Mouse (Mus musculus): ENCODE results near the gene Epha4.

The Epha4 gene

DNA sequence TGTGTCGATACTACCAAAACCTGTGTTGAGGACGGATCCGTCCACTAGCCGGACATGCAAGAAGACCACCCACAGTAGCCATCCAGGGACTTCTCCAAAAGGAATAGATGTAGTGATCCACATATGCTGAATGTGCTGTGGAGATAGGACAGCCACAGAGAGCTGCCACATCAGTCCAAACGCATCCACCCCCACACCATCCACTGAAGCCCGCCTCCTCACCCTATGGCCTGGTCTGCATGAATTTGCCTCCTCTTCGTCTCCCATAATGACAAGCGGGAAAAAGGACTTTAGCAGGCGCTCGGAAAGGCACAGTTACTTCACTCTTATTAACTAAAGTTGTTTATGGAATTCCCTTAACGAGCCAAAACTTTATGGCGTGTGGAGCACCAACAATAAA lies 68.5 kb downstream of the Epha4 start:
- DNase-seq (ENCODE audit: low read depth, low spot score): no peak

DNA sequence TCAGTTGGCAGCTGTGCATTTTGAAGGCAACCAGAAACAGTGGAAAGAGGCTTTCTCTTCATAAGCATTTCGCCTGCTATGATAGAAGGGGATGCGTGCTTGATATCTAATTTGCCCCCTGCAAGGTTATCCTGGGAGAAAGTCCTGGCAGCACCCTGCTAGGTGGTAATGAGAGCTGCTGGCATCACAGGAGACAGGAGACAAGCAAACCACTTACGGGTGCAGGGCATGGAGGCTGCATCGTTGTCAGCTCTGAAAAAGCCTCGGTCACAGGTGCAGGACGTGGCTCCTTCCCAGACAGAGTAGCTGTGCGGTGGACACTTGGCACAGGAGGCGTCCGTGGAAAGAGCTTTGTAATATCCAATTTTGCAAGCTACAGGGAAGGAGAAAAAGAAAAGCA lies 70.2 kb downstream of the Epha4 start:
- DNase-seq (ENCODE audit: low read depth, low spot score): no peak

DNA sequence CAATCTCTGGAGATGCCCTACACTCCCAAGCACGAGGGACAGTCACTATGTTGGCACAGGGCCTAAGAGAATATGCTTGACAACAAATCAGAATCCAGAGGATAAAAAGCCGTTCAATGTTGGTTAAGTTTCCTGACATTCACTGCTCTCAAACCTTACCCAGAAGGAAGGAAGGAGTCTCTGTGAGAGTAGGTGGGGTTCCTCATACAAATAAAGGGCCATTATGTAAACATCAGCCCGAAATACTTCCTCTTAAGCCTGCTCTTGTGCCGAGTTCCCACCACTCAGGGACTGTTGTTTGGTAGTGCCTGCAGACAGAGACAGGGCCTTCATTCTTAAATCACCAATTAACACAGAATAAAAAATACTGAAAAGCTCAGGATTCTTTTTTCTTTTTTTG lies 72.9 kb downstream of the Epha4 start:
- DNase-seq (ENCODE audit: low read depth, low spot score): no peak

DNA sequence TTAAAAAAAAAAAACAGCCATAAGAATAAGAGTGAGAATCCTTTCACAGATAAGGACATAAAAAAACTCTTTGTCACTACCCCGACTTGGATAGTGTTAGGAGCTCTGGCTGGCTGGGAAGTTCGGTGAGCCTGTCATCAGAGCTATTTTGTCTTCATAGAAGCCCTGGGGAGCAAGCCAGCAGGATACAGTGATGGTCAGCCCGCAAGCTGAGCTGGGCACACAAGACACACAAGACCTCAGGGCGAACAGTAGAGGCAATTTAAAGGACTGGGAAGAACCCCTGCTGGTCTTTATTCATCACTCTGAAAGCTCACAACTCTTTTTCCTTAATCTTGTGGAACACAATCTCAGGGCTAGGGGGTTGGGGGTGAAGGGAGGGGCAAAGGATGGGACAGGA lies 73.5 kb downstream of the Epha4 start:
- no peak for DNase-seq (ENCODE audit: low read depth, low spot score)

DNA sequence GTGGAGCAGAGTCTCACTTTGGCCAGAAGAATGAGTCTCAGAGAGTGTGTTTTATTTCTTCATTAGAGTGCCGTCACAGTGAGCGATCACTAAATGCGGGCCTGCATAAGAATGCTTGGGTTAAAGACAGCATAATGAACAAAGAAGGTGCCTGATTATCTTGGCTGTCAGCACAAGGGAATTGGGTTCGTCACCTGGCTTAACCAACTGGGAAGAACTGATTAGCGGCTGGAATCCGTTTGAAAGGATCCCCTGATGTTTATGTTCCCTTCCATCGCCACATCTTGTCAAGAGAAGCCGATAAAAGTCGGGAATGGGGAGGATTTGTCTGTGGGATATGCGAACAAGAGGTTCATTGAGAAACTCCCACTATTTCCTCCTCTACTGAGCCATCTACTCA lies 74.4 kb downstream of the Epha4 start:
- no peak for DNase-seq (ENCODE audit: low read depth, low spot score)

DNA sequence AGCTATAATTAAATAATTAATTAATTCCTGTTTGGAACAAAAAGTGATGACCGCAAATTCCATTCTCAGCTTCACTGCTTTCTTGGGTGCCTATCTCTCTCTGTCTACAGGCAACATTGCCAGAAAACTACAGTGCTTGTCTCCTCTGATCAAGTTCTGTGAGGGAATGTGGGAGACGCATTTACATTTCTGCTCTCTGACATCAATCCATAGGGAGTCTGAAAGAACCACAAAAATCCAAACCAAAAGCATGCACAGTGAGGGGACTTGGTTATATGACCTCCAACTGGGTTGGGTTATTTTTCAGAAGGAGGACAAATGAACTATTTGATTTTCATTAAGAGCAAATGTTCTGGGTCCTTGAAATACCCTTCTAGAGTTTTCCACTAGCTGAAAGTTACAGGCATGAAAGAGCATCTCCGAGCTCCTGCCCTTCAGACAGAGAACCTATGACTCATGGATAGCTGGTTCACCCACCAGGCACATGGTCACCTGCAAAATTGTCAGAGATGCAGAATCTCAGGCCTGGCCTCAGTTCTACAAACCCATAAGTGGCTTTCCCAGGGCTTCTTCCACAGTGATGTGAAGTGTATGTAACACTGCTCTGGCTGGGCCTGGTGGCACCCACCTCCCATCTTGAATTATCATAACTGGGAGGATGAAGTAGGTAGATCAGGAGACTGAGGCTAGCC lies 75.4 kb downstream of the Epha4 start:
- no peak for DNase-seq (ENCODE audit: low read depth, low spot score)

DNA sequence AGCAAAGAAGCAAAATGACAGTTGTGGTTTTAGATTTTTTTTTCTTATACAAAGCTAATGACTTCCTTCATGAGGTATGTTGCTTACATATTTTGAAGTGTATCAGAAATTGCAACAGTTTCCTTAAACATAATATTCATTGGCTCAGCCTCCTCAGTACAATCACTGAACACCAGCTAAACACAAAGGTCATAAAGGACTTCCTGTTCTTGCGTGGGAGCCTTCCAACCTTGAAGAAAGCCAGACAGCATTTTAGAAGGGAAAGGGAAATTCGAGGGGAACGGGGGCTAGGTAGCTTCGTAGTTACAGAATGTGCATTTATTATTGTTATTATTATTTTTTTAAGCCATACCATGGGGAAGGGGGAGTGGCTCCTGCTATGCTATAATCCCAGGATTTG lies 76.2 kb downstream of the Epha4 start:
- DNase-seq (ENCODE audit: low read depth, low spot score): no peak

DNA sequence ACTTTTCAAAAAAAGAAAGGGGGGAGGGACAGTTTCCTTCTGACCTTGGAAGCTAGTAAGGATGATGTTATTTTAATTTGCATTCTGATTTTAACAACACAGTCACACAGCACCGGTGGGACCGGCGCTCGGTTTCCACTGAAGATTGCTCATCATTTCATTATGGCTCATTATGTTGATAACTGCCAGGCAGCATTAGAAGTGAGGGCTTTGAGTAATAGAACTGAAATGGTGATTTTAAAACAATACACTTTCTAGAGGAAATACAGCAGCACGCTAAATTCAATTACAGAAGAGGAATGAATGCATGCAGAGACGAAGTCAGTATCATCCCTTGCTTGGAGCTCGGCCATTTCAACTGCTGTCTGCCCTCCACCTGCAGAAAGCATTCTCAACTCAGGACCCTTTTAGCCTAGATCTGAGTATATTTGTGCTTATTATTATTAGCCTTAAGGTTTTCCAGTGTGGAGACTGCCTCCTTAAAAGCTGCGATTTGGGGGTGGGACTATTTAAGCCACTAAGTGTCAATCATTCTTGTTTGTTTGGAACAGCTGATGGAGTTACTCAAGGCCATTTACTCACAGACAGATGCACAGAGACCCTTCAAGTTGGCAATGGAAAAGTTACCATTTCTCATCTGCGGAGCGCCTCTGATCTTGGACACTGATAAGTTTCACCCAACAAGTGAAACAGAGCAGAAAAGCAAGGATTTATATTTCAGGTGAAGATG lies 76.8 kb downstream of the Epha4 start:
- no peak for DNase-seq (ENCODE audit: low read depth, low spot score)

DNA sequence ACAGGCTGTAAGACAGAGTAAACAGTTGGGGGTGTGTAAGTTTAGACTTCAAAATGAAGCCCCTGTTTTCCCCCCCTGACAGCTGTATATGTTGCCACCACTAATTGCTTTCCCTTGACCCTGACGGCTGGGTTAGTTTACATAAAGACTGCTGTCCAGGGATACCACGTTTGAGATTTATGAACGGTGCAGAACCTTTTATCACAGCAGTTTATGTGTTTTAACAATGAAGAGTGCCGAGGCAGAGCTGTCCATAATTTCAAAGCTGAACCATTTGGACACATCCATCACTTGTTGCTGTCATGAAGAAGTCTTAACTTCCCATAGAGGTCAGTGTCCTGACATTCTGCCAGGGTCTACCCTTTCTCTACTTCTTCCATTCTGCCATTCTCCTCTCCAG lies 79.8 kb downstream of the Epha4 start:
- no peak for DNase-seq (ENCODE audit: low read depth, low spot score)

DNA sequence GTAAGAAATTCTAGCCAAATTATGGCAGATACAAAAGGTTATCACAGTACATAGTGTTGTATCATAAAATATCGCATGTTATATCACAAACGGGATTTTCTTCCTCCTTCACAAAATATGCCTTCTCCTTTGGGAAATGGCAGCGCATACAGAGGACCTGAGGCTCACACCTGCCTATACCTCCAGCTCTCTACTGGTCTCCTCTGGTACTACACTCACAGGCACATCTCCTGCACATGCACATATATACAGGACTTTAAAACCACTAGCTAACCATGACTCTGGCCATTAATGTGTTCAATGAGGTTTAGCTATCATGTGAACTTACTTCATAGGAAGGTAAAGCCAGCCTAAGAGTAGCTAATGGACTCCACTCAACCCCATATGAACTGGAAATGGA lies 81.7 kb downstream of the Epha4 start:
- DNase-seq (ENCODE audit: low read depth, low spot score): no peak

DNA sequence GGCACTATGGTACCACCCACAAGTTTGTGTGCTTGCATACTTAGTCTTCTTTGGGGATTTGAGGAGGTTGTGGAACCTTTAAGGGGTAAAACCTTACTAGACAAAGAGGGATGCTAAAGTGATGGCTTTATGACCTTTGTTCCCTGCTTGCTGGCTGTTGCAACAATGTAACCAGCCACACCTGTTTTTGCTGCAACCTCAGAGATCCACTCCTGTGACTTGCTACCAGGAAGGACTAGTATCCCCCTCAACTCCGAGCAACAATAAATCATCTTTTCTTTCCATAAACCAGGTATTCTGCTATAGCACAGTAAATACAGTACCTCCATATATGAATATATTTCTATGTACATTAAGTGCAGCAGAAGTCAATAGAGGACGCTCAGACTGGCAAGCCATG lies 82.4 kb downstream of the Epha4 start:
- DNase-seq (ENCODE audit: low read depth, low spot score): no peak

DNA sequence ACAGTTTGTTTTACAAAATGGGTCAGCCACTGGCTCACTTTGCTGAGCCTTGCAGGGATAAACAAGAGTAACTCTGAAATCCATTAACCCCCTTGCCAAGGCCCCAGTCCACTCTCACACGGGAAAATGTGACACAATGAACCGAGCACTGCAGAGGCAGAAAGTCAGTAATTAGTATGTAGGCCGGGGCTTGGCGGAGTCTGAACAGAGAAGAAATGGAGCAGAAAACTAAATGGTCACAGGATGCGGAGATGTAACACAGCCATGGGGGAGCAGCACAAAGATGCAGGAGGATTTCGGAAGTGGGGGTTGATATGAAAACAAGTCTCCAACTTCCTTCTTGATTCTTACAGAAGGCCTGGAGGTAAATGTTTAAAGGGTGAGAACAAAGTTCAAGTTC lies 85.7 kb downstream of the Epha4 start:
- no peak for DNase-seq (ENCODE audit: low read depth, low spot score)

DNA sequence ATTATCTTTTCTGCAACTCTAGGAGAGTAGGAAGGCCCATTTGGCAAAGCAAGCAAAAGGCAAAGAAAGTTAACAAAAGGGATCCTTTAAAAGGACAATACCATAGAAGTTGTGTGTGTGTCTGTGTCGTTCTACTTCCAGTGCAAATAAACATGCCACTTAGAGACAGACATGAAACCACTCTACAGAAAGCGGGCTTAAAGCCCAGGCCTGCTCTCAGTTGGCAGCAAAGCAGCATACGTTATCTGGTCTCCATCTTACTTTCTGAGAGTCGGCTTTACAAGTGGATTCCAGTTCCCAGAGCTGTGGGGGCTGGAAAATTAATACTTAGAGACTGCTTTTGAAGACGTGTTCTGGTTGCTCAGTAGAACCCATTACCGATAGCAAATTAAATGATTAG lies 87.9 kb downstream of the Epha4 start:
- DNase-seq (ENCODE audit: low read depth, low spot score): no peak

DNA sequence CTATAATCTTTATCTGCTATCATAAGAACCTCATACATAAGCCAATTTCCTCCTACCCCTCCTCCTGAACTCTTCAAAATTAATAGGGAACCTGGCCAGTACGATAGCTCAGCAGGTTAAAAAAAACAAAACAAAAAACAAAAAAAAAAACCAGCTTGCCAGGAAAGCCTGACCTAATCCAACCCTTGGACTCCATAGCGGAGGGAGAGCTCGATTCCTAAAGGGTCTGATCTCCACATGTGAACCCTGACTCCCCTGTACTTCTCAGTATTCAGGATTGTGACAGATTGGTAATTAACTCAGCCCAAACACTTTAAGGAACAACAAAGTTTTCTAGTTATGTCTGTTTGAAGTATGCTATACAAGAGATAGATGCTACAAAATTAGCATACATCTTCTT lies 89.7 kb downstream of the Epha4 start:
- no peak for DNase-seq (ENCODE audit: low read depth, low spot score)

DNA sequence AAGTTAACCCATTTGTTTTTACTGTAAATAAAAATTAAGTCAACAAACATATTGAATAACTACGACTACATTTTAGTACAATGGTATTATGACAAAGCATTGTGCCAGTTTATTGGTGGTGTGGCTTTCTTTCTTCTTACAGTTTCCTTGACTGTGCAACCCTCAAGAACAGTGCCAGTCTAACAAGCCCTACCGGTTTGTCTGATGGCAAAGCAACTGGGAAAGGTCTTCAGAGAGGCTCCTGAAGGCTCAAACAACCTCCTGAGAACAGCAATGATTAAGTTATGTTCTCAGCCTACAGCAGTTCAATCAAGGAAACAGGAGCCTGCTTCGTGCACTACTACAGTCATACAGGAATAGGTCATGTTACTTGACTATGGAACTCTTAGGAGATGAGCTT lies 93.8 kb downstream of the Epha4 start:
- no peak for DNase-seq (ENCODE audit: low read depth, low spot score)

DNA sequence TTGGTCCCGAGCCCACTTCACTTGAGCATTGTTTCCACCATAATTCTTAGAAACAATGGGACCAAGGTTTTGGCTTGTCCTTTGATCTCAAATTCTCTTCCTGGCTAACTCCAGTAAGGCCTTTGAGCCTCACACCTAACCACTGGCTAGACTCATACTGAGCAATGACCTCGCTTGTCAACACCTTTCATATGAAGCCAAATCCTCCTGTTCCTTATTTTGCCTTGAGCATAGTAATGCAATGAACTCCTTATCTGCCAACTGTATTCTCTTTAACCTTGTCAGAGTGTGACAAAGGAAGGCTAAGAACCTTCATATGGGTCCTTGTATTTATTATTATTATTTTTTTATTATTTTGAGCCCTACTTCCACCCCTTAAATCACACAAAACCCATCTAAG lies 94.5 kb downstream of the Epha4 start:
- no peak for DNase-seq (ENCODE audit: low read depth, low spot score)

DNA sequence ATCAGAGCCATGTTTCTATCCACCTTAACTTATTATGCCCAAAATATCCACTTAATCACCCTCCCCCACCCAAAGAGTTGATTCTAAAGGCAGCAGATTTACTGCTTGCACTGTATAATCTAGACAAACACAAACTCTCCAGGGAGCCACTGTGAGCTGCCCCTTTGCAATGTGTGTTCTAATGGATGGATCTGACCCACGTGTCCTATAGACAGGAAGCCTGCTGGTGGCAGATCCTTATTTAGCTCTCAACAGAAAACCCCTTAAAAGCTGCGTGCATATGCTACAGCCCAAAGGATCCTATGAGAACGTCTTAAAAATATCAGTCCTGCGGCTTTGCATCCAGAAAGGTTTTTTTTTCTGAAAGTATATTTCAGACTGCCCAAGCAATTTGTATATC lies 98.0 kb downstream of the Epha4 start:
- DNase-seq (ENCODE audit: low read depth, low spot score): no peak

DNA sequence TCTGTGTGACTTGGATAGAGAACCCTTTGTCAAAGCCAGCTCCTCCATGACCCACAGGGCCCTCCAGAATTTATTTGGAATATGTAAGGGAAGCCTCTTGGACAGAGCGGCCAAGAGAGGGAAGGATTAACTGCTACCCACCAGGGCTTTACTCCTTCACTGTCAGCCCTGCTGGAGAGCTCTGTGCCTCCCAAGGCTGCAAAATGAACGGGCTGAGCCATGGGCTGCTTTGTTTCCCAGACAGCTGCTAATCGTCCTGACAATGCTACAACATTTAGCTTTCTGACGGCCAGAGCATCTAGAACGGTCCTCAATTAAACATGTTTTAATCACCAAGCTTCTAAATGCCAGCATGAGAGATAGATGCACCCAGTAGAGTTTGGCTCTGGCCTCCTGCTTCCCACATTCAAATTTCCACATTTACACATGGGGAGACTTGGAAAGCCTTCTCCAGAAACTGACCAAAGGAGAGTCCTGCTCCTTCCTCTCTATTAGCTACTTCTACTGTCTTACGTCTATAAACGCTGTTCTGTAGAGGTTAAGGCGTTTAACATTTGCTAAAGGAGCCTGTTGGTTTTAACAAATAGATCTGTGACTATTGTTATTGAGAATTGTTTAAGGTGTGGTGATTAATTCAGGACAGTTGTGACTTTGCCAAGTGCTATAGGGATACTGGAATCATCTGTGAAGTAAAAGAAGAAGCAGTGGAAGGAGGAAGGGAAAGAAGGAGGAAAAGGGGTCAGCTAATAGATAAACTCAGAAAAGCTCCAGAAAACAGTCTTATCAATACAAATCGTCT lies 101.8 kb downstream of the Epha4 start:
- no peak for DNase-seq (ENCODE audit: low read depth, low spot score)

DNA sequence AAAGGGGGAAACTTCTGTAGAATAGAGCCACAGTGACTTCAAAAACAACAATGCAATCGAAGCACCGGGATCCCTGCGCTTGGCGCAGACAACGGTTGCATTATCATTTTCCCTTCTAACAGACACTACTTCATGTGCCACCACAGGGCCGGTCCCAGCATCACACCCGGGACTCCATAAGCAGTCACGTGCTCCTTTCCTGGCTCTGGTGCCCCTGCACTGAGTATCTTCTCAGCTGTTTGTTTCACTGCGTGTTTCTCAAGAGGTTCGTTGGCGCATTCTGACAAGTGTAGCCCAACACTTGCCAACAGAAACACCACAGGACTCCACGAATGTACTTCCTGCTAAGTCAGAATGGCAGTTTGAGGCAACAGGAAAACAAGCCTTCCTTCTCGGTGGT lies 102.6 kb downstream of the Epha4 start:
- no peak for DNase-seq (ENCODE audit: low read depth, low spot score)

DNA sequence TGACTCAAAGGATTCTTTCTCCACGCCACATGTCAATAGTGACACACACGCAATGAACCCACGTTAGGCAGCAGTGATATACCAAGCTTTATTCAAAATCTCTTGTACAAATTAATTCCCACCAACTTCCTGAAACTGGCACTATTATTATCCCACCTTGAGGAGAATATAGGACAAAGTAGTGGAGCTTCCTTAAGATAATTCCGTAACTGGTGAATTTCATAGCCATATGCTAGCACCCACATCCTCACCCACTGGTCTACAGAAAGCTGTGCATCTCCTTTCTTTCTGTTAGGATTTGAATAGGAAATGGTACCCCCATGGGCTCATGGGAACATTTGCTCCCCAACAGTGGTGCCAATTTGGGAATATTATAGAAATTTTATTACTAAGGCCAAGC lies 103.7 kb downstream of the Epha4 start:
- no peak for DNase-seq (ENCODE audit: low read depth, low spot score)

DNA sequence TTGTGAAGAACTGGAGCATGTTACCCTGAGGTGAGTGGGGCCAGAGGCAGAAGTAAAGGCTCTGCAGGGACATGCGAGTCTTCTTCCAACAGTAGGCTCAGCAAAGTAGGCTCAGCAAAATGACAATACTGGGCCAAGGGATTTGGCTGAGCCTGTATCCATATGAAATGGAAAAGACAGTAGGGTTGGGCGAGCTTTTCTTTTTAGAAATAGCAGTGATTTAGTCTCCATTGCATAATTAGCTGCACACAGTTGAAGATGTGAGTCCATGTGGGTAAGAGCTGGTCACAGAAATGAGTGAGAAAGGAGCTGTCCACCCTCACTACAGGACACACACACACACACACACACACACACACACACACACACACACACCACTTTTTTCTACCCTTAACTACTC lies 104.2 kb downstream of the Epha4 start:
- no peak for DNase-seq (ENCODE audit: low read depth, low spot score)

DNA sequence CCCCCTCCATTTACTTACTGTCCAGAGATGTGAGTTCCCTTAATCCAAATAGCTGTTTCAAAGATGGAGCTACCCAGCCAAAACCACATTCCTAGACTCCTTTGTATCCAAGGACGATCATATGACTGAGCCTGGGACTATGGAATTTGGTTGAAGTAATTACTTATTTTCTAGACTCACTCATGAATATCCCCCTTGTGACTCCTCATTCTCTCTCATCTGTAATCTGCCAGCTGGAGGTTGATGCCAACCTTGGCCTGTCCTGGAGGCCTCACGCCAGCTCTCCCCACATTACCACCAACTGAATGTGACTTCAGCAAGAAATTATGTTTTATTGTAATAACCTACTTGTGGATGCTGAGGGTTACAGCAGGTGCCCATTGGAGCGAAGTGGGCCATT lies 104.7 kb downstream of the Epha4 start:
- DNase-seq (ENCODE audit: low read depth, low spot score): no peak

DNA sequence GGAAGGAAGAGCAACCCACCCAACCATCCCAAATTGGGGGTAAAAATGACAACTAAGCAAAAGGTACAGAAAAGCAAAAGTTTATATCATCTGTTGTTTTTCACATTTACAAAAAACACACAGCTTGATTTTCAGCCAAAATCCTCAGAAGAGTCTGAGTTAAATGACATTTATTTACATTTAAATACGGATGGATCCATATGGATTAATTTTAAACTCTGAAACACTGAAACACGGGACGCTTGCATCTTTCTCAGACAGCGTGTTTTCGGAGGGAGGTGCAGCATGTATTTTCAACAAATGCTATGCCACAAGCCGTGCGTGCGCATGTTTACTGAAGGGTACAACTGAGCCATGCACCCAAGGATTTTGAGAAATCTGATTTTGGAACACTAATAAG lies 105.4 kb downstream of the Epha4 start:
- DNase-seq (ENCODE audit: low read depth, low spot score): no peak

All from CD4-positive helper T cell, adult 2 months (primary cell).